Mouse (Mus musculus): ENCODE results near the gene Nek10.

GRCm38 (mm10) chr14:14781169-14781568 is 22.0 kb upstream of the Nek10 start:
- TF ChIP-seq EP300 (IDR thresholded peaks at IDR 0.05; ENCODE audit: insufficient read depth, low read depth, low read length) (no peak), CTCF (IDR thresholded peaks at IDR 0.05; ENCODE audit: low read depth, low read length) (no peak), POLR2A (IDR thresholded peaks at IDR 0.05; ENCODE audit: insufficient read depth, low read length) (no peak)

Measured in ES-Bruce4 (cell line).